Mouse (Mus musculus) megakaryocyte-erythroid progenitor cell, adult 5-6 weeks (primary cell): Measurements from ENCODE around the gene Eif3l. TPM values are rescaled to one million over a fixed set of nuclear protein-coding genes. Genes with fewer than 3 reads are reported as not detected.

Experiments used
- ATAC-seq: replicated peaks from 2 replicates; pipeline ENCODE4 v1.8.0; 2016; ENCODE audit warnings: mild to moderate bottlenecking, inconsistent platforms; ENCODE audit not compliant: severe bottlenecking, poor library complexity, low FRiP score, low TSS enrichment
- total RNA-seq, 2 experiments: library from RNA; stranded (forward) in 1 of 2; stranded (reverse) in 1 of 2; fragments of 200-1000, 215-1000 nt in 1 of 2; fragments of >200 nt in 1 of 2; fragmentation: Nextera tagmentation in 1 of 2; gene quantifications; 2 replicates each; pipeline ENCODE4 v1.2.3; 2014 to 2017

Eif3l gene
- total RNA-seq, 2 experiments from 2014 or later: 218 to 264 TPM

- ATAC-seq: no peak
These were observed 833 bp downstream of the Eif3l start for GRCm38 (mm10) chr15:79075658-79076365.

- ATAC-seq: no peak
These were observed 4.6 kb downstream of the Eif3l start for GRCm38 (mm10) chr15:79079567-79079966.

- ATAC-seq: no peak
These were observed 17.3 kb downstream of the Eif3l start for GRCm38 (mm10) chr15:79092284-79092683.

GRCm38 (mm10) chr15:79093083-79093839 is 18.3 kb downstream of the Eif3l start:
- ATAC-seq: no peak

GRCm38 (mm10) chr15:79095483-79095882 is 20.5 kb downstream of the Eif3l start:
- no peak for ATAC-seq

GRCm38 (mm10) chr15:79096556-79096955 is 21.6 kb downstream of the Eif3l start:
- no peak for ATAC-seq

GRCm38 (mm10) chr15:79097135-79097534 is 22.2 kb downstream of the Eif3l start:
- ATAC-seq: no peak

- peak; percentile 68 for ATAC-seq
These were observed 22.6 kb downstream of the Eif3l start for GRCm38 (mm10) chr15:79097611-79098025.

GRCm38 (mm10) chr15:79098220-79098619 is 23.2 kb downstream of the Eif3l start:
- no peak for ATAC-seq

GRCm38 (mm10) chr15:79098868-79099267 is 23.9 kb downstream of the Eif3l start:
- ATAC-seq: no peak

GRCm38 (mm10) chr15:79099456-79099855 is 24.5 kb downstream of the Eif3l start:
- ATAC-seq: no peak

- no peak for ATAC-seq
These were observed 25.4 kb downstream of the Eif3l start for GRCm38 (mm10) chr15:79100391-79100790.

- no peak for ATAC-seq
These were observed 26.6 kb downstream of the Eif3l start for GRCm38 (mm10) chr15:79101531-79101930.

- ATAC-seq: no peak
These were observed 28.3 kb downstream of the Eif3l start for GRCm38 (mm10) chr15:79103264-79103663.

GRCm38 (mm10) chr15:79105804-79106203 is 30.8 kb downstream of the Eif3l start:
- peak; percentile 86 for ATAC-seq

GRCm38 (mm10) chr15:79107966-79108365 is 33.0 kb downstream of the Eif3l start:
- ATAC-seq: no peak

GRCm38 (mm10) chr15:79108421-79109320 is 33.7 kb downstream of the Eif3l start, which contains the start of gene Micall1:
Gene Micall1 (plus strand): TSS chr15:79108898.
- 0 out of 2 replicates have a peak, but pooled peaks have one; percentile 25 for ATAC-seq

- ATAC-seq: no peak
These were observed 34.4 kb downstream of the Eif3l start for GRCm38 (mm10) chr15:79109321-79109934.

- ATAC-seq: no peak
These were observed 35.1 kb downstream of the Eif3l start for GRCm38 (mm10) chr15:79110031-79110430.
